Mouse (Mus musculus) liver, embryonic 18 days (tissue): ENCODE results near the gene Tlcd1. TPM values are rescaled to one million over a fixed set of nuclear protein-coding genes. Genes with fewer than 3 reads are reported as not detected.

Experiments used
- polyA plus RNA-seq: library from polyadenylated mRNA; depleted of rRNA; stranded (reverse); fragments of >200 nt; gene quantifications from 2 replicates; pipeline ENCODE4 v1.2.3, GENCODE M21; 2012; rRNA removed

Gene Tlcd1
- polyA plus RNA-seq, result 61.3 and 70.4 TPM in 2 replicates

GRCm38 (mm10) chr11:78176402-78176862 lies at the start of gene Tlcd1, which contains the start of gene Nek8:
Gene Tlcd1, plus strand, starts transcription at chr11:78176711.
Gene Nek8, minus strand, starts transcription at chr11:78176675.

GRCm38 (mm10) chr11:78164924-78165760 lies 11.4 kb upstream of the Tlcd1 start, which contains the start of gene Traf4:
Gene Traf4, minus strand, starts transcription at chr11:78165589.

GRCm38 (mm10) chr11:78182961-78183844 lies 6.7 kb downstream of the Tlcd1 start, which contains the start of gene Rpl23a:
Gene Rpl23a, minus strand, starts transcription at chr11:78183584.

GRCm38 (mm10) chr11:78188331-78189233 lies 12.1 kb downstream of the Tlcd1 start, which contains the start of gene Rab34:
Gene Rab34, plus strand, starts transcription at chr11:78188430.

GRCm38 (mm10) chr11:78193113-78193512 lies 16.6 kb downstream of the Tlcd1 start, which contains the start of gene Proca1:
Gene Proca1, plus strand, starts transcription at chr11:78193392.

Other genes with a start within 250 kb of the Tlcd1 start
- gene Sez6, start 245.9 kb upstream of the Tlcd1 start, polyA plus RNA-seq, result 0.02 and 0.06 TPM in 2 replicates
- gene Phf12, start 194.0 kb upstream of the Tlcd1 start, polyA plus RNA-seq, result 14.3 and 19.0 TPM in 2 replicates
- gene Dhrs13, start 144.4 kb upstream of the Tlcd1 start, polyA plus RNA-seq, result 4.4 TPM in 2 replicates
- gene Flot2, start 138.8 kb upstream of the Tlcd1 start, polyA plus RNA-seq, result 22.3 and 27.6 TPM in 2 replicates
- 10.4 and 11.1 TPM in 2 replicates for gene Eral1, start 96.3 kb upstream of the Tlcd1 start, polyA plus RNA-seq
- 3.8 and 4.4 TPM in 2 replicates for gene Fam222b, start 82.1 kb upstream of the Tlcd1 start, polyA plus RNA-seq
- gene Traf4, start 11.1 kb upstream of the Tlcd1 start, polyA plus RNA-seq, result 32.6 and 35.0 TPM in 2 replicates
- gene Nek8, start within 50 bp of the Tlcd1 start, polyA plus RNA-seq, result 6.8 and 8.0 TPM in 2 replicates
- gene Rpl23a, start 6.9 kb downstream of the Tlcd1 start, polyA plus RNA-seq, result 1,152 and 1,264 TPM in 2 replicates
- 15.5 and 16.1 TPM in 2 replicates for gene Rab34, start 11.7 kb downstream of the Tlcd1 start, polyA plus RNA-seq
- 0.53 and 0.73 TPM in 2 replicates for gene Proca1, start 16.7 kb downstream of the Tlcd1 start, polyA plus RNA-seq
- 52.2 and 53.7 TPM in 2 replicates for gene Sdf2, start 69.0 kb downstream of the Tlcd1 start, polyA plus RNA-seq
- gene Supt6, start 69.3 kb downstream of the Tlcd1 start, polyA plus RNA-seq, result 5.3 and 6.8 TPM in 2 replicates
- gene 2610507B11Rik, start 85.0 kb downstream of the Tlcd1 start, polyA plus RNA-seq, result 19.5 and 19.6 TPM in 2 replicates
- gene BC030499, start 114.1 kb downstream of the Tlcd1 start, polyA plus RNA-seq, result 0.15 and 0.20 TPM in 2 replicates
- 18.5 and 21.4 TPM in 2 replicates for gene Spag5, start 124.8 kb downstream of the Tlcd1 start, polyA plus RNA-seq
- 25.4 and 34.5 TPM in 2 replicates for gene Aldoc, start 146.3 kb downstream of the Tlcd1 start, polyA plus RNA-seq
- gene Pigs, start 151.7 kb downstream of the Tlcd1 start, polyA plus RNA-seq, result 21.8 and 25.8 TPM in 2 replicates
- 62.4 and 64.5 TPM in 2 replicates for gene Unc119, start 166.8 kb downstream of the Tlcd1 start, polyA plus RNA-seq
- not detected in 2 replicates for gene Foxn1, start 209.8 kb downstream of the Tlcd1 start, polyA plus RNA-seq
- gene Slc13a2, start 245.5 kb downstream of the Tlcd1 start, polyA plus RNA-seq, result 0.03 and 0.06 TPM in 2 replicates